8 mouse cellular contexts compared by ENCODE assay signal in genomic region chr3:90051441-90052350, GRCm38 (mm10). TPM values are rescaled to one million over a fixed set of nuclear protein-coding genes. Genes with fewer than 3 reads are reported as not detected.
A peak's percentile ranks its signal among the peaks of the same experiment; 100 is the strongest.
DNase-seq lines count a peak whose midpoint lies in the region; ATAC-seq lines count a peak whose summit lies in the region.

TSS of gene 4933434E20Rik (plus strand) at chr3:90051636.

- under 1% methylated on average over 41 of the region's 43 CpGs for WGBS in embryonic facial prominence, embryonic 13.5 days
- under 1% methylated on average over 43 of the region's 43 CpGs for WGBS in kidney, embryonic 15.5 days
- WGBS in limb, embryonic 15.5 days, result under 1% methylated on average over 42 of the region's 43 CpGs
- under 1% methylated on average over 34 of the region's 43 CpGs for WGBS in midbrain, embryonic 16.5 days
- WGBS in stomach, embryonic 14.5 days, result under 1% methylated on average over 38 of the region's 43 CpGs

- peaks cover 29% of the 10 kb centered on the region for H3K4me1 ChIP-seq in embryonic facial prominence, embryonic 13.5 days
- H3K4me1 ChIP-seq in kidney, embryonic 15.5 days, result peaks cover 33% of the 10 kb centered on the region
- peaks cover 20% of the 10 kb centered on the region for H3K4me1 ChIP-seq in limb, embryonic 15.5 days
- H3K4me1 ChIP-seq in midbrain, embryonic 16.5 days (ENCODE audit: control insufficient read depth, insufficient read depth, low read length), result peaks cover 35% of the 10 kb centered on the region
- H3K4me1 ChIP-seq in stomach, embryonic 14.5 days (ENCODE audit: control insufficient read depth, insufficient read depth, low read length), result peaks cover 13% of the 10 kb centered on the region

- H3K27ac ChIP-seq in embryonic facial prominence, embryonic 13.5 days, result peak within 1 kb of the TSS; percentile 96
- H3K27ac ChIP-seq in kidney, embryonic 15.5 days, result peak within 1 kb of the TSS; percentile 97
- peak within 1 kb of the TSS; percentile 97 for H3K27ac ChIP-seq in limb, embryonic 15.5 days
- peak within 1 kb of the TSS; percentile 92 for H3K27ac ChIP-seq in midbrain, embryonic 16.5 days (ENCODE audit: low read length)
- peak within 1 kb of the TSS; percentile 93 for H3K27ac ChIP-seq in stomach, embryonic 14.5 days (ENCODE audit: low read length)

- H3K4me3 ChIP-seq in embryonic facial prominence, embryonic 13.5 days, result peak within 1 kb of the TSS; percentile 81
- H3K4me3 ChIP-seq in kidney, embryonic 15.5 days (replicated peaks), result peak within 1 kb of the TSS; percentile 90
- H3K4me3 ChIP-seq in limb, embryonic 15.5 days, result peak within 1 kb of the TSS; percentile 81
- peak within 1 kb of the TSS; percentile 55 for H3K4me3 ChIP-seq in midbrain, embryonic 16.5 days (ENCODE audit: low read depth, low read length)
- peak within 1 kb of the TSS; percentile 89 for H3K4me3 ChIP-seq in stomach, embryonic 14.5 days (ENCODE audit: low read depth, low read length)

- peak; percentile 78 for ATAC-seq in embryonic facial prominence, embryonic 13.5 days (ENCODE audit: insufficient number of reproducible peaks, insufficient read depth, low FRiP score, low TSS enrichment, low read depth)
- ATAC-seq in kidney, embryonic 15.5 days (replicated peaks; ENCODE audit: low FRiP score), result peak; percentile 88
- ATAC-seq in limb, embryonic 15.5 days (ENCODE audit: insufficient number of reproducible peaks, low FRiP score, low TSS enrichment, low read depth), result peak; percentile 72
- peak; percentile 72 for ATAC-seq in midbrain, embryonic 16.5 days
- peak; percentile 74 for ATAC-seq in stomach, embryonic 14.5 days (ENCODE audit: insufficient number of reproducible peaks, insufficient read depth, low FRiP score, low read depth)

- H3K27me3 ChIP-seq in embryonic facial prominence, embryonic 13.5 days, result no peaks in the 10 kb centered on the region
- H3K27me3 ChIP-seq in kidney, embryonic 15.5 days, result no peaks in the 10 kb centered on the region
- H3K27me3 ChIP-seq in limb, embryonic 15.5 days, result no peaks in the 10 kb centered on the region
- H3K27me3 ChIP-seq in midbrain, embryonic 16.5 days (ENCODE audit: control insufficient read depth, insufficient read depth, low read depth, low read length), result no peaks in the 10 kb centered on the region
- no peaks in the 10 kb centered on the region for H3K27me3 ChIP-seq in stomach, embryonic 14.5 days (ENCODE audit: control insufficient read depth, insufficient read depth, low read length)

- H3K4me2 ChIP-seq in embryonic facial prominence, embryonic 13.5 days, result peak within 1 kb of the TSS; percentile 74
- H3K4me2 ChIP-seq in kidney, embryonic 15.5 days, result peak within 1 kb of the TSS; percentile 59
- H3K4me2 ChIP-seq in limb, embryonic 15.5 days, result peak within 1 kb of the TSS; percentile 55
- peak within 1 kb of the TSS; percentile 77 for H3K4me2 ChIP-seq in midbrain, embryonic 16.5 days (ENCODE audit: low read length)
- peak within 1 kb of the TSS; percentile 63 for H3K4me2 ChIP-seq in stomach, embryonic 14.5 days (replicated peaks; ENCODE audit: low read depth, low read length)

- peak within 1 kb of the TSS; percentile 96 for H3K9ac ChIP-seq in embryonic facial prominence, embryonic 13.5 days
- H3K9ac ChIP-seq in kidney, embryonic 15.5 days, result peak within 1 kb of the TSS; percentile 95
- peak within 1 kb of the TSS; percentile 93 for H3K9ac ChIP-seq in limb, embryonic 15.5 days
- peak within 1 kb of the TSS; percentile 77 for H3K9ac ChIP-seq in midbrain, embryonic 16.5 days (ENCODE audit: low read depth, low read length)
- H3K9ac ChIP-seq in stomach, embryonic 14.5 days (replicated peaks; ENCODE audit: low read depth, low read length), result peak within 1 kb of the TSS; percentile 95

- H3K9me3 ChIP-seq in embryonic facial prominence, embryonic 13.5 days, result no peaks in the 10 kb centered on the region
- H3K9me3 ChIP-seq in kidney, embryonic 15.5 days (replicated peaks), result no peaks in the 10 kb centered on the region
- no peaks in the 10 kb centered on the region for H3K9me3 ChIP-seq in limb, embryonic 15.5 days
- H3K9me3 ChIP-seq in midbrain, embryonic 16.5 days (replicated peaks; ENCODE audit: control insufficient read depth, low read length, poor library complexity, severe bottlenecking), result no peaks in the 10 kb centered on the region
- H3K9me3 ChIP-seq in stomach, embryonic 14.5 days (ENCODE audit: control insufficient read depth, low read depth, low read length), result no peaks in the 10 kb centered on the region

- H3K36me3 ChIP-seq in embryonic facial prominence, embryonic 13.5 days, result peaks cover 29% of the 10 kb centered on the region
- peaks cover 42% of the 10 kb centered on the region for H3K36me3 ChIP-seq in kidney, embryonic 15.5 days
- H3K36me3 ChIP-seq in limb, embryonic 15.5 days, result peaks cover 24% of the 10 kb centered on the region
- H3K36me3 ChIP-seq in midbrain, embryonic 16.5 days (ENCODE audit: control insufficient read depth, insufficient read depth, low read length), result 0 out of 2 replicates have a peak, but pooled peaks cover under 1% of the 10 kb centered on the region
- H3K36me3 ChIP-seq in stomach, embryonic 14.5 days (ENCODE audit: control insufficient read depth, insufficient read depth, low read length), result peaks cover 21% of the 10 kb centered on the region

- DNase-seq in 3T3-L1 (ENCODE audit: low read depth, low spot score), result peak; percentile 66
- DNase-seq in T-cell, adult 2 months (ENCODE audit: low spot score), result peak; percentile 64
- peak; percentile 98 for DNase-seq in heart, adult 11 months

RNA-seq across cellular contexts. Expression of gene 4933434E20Rik, which starts in this region (rescaled TPM):
- 146 and 149 TPM in 2 replicates for polyA plus RNA-seq in embryonic facial prominence, embryonic 13.5 days (2015; fragmentation: Nextera tagmentation; extraction: Ambion mirVana)
- 171 and 172 TPM in 2 replicates for polyA plus RNA-seq in kidney, embryonic 15.5 days (2015; fragmentation: Nextera tagmentation; extraction: Ambion mirVana)
- 126 and 140 TPM in 2 replicates for polyA plus RNA-seq in limb, embryonic 15.5 days (2015; fragmentation: Nextera tagmentation; extraction: Ambion mirVana)
- polyA plus RNA-seq in midbrain, embryonic 16.5 days (2015; fragmentation: Nextera tagmentation; extraction: Ambion mirVana), result 224 and 225 TPM in 2 replicates
- 157 and 162 TPM in 2 replicates for polyA plus RNA-seq in stomach, embryonic 14.5 days (2014; fragmentation: Nextera tagmentation; extraction: Ambion mirVana)

Comparison
In these comparisons a context has a peak if more than half of its experiments do, and no peak if none do; other contexts are left out.
1. Peak in every context shown above with its lines: DNase-seq, ATAC-seq, H3K4me3 ChIP-seq and H3K27ac ChIP-seq.